Mouse (Mus musculus): ENCODE measurements around the gene Armcx2. TPM values are rescaled to one million over a fixed set of nuclear protein-coding genes. Genes with fewer than 3 reads are reported as not detected.
"Not testable (repeated sequence)": the region's sequence is repeated elsewhere in the genome, so short reads cannot be mapped to it uniquely, and the experiment has no call there.

Gene Armcx2
- polyA plus RNA-seq (2015; fragmentation: Nextera tagmentation; extraction: Ambion mirVana), result 83.0 and 90.8 TPM in 2 replicates

- ATAC-seq, result peak; percentile 90
- WGBS, result 27% methylated on average over 13 of the region's 16 CpGs
Measured at GRCm38 (mm10) chrX:134808755-134809224, at the start of gene Armcx2. Armcx2 (minus strand) TSS chrX:134809221.

GRCm38 (mm10) chrX:134849662-134850061, 40.6 kb upstream of the Armcx2 start:
- no peak for ATAC-seq
- no peak overlapping the region for H3K4me2 ChIP-seq (ENCODE audit: low read length)
- H3K4me3 ChIP-seq (ENCODE audit: low read length), result no peak overlapping the region
- no peaks in the 10 kb centered on the region; the same call in 1 of the 2 replicates for H3K27me3 ChIP-seq (replicated peaks; ENCODE audit: control insufficient read depth, insufficient read depth, low read length)
- 67% methylated on average over 4 of the region's 4 CpGs for WGBS
- no peaks in the 10 kb centered on the region for H3K4me1 ChIP-seq (ENCODE audit: control insufficient read depth, insufficient read depth, low read depth, low read length)
- H3K36me3 ChIP-seq (ENCODE audit: control insufficient read depth, insufficient read depth, low read length), result no peaks in the 10 kb centered on the region
- no peak overlapping the region for H3K9ac ChIP-seq (ENCODE audit: low read depth, low read length)
- no peaks in the 10 kb centered on the region for H3K9me3 ChIP-seq (ENCODE audit: control insufficient read depth, low read length)
- H3K27ac ChIP-seq (ENCODE audit: low read depth, low read length), result no peak overlapping the region

More at GRCm38 (mm10) chrX:134808755-134809224, at the start of gene Armcx2:
- Histone ChIP-seq H3K4me3 (ENCODE audit: low read length) (peak within 1 kb of the TSS; percentile 54), H3K36me3 (ENCODE audit: control insufficient read depth, insufficient read depth, low read length) (no peaks in the 10 kb centered on the region), H3K27me3 (replicated peaks; ENCODE audit: control insufficient read depth, insufficient read depth, low read length) (no peaks in the 10 kb centered on the region), H3K9me3 (ENCODE audit: control insufficient read depth, low read length) (no peaks in the 10 kb centered on the region), H3K27ac (ENCODE audit: low read depth, low read length) (peak within 1 kb of the TSS; percentile 87), H3K4me1 (ENCODE audit: control insufficient read depth, insufficient read depth, low read depth, low read length) (peaks cover 4% of the 10 kb centered on the region; the same call in 1 of the 2 replicates), H3K4me2 (ENCODE audit: low read length) (peak within 1 kb of the TSS; percentile 65), H3K9ac (ENCODE audit: low read depth, low read length) (peak within 1 kb of the TSS; percentile 70)

DNA sequence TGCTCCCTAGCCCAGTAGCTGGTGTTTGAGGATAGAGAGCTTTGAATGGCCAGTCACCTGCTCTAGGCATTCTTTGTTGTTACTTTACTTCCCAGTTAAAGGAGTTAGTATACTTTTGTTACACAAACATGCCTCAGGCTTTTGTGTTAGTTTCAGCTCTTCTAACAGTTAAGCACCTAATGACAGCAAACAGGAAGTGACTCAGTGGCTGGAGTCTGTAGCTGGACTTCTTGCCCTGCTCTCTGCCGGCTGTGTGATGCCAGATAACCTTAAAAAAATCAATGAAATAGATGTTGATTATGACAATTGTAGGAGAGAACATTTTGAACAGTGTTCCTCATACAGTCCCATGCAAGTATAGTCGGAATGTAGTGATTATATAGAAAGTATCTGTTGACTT, 35.4 kb upstream of the Armcx2 start:
- WGBS, result 63% methylated on average over 2 of the region's 2 CpGs
- Histone ChIP-seq H3K4me3 (ENCODE audit: low read length) (no peak overlapping the region), H3K27ac (ENCODE audit: low read depth, low read length) (no peak overlapping the region), H3K27me3 (replicated peaks; ENCODE audit: control insufficient read depth, insufficient read depth, low read length) (no peaks in the 10 kb centered on the region), H3K4me1 (ENCODE audit: control insufficient read depth, insufficient read depth, low read depth, low read length) (no peaks in the 10 kb centered on the region), H3K9ac (ENCODE audit: low read depth, low read length) (no peak overlapping the region), H3K36me3 (ENCODE audit: control insufficient read depth, insufficient read depth, low read length) (no peaks in the 10 kb centered on the region), H3K4me2 (ENCODE audit: low read length) (no peak overlapping the region), H3K9me3 (ENCODE audit: control insufficient read depth, low read length) (no peaks in the 10 kb centered on the region)
- no peak for ATAC-seq

DNA sequence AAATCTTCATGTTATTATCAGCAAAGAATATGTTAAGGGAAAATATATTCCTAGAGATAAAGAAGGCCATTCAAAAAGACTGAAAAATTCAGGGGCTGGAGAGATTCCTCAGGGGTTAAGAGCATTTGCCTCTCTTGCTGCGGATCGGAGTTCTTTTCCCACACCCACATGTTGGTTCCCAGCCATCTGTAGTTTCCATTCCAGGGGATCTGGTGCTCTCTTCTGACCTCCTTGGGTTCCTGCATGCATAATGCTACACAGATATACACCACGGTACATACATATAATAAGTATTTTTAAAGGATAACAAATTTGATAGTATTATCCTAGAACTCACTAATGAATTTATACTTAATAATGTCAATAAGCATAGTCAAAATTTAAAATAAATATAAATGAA, 21.5 kb upstream of the Armcx2 start:
- no peaks in the 10 kb centered on the region for H3K9me3 ChIP-seq (ENCODE audit: control insufficient read depth, low read length)
- no peak for ATAC-seq
- no peak overlapping the region for H3K9ac ChIP-seq (ENCODE audit: low read depth, low read length)
- no peak overlapping the region for H3K4me2 ChIP-seq (ENCODE audit: low read length)
- 58% methylated on average over 3 of the region's 3 CpGs for WGBS
- no peak overlapping the region for H3K4me3 ChIP-seq (ENCODE audit: low read length)
- H3K27me3 ChIP-seq (replicated peaks; ENCODE audit: control insufficient read depth, insufficient read depth, low read length), result no peaks in the 10 kb centered on the region; the same call in 1 of the 2 replicates
- H3K36me3 ChIP-seq (ENCODE audit: control insufficient read depth, insufficient read depth, low read length), result no peaks in the 10 kb centered on the region
- no peaks in the 10 kb centered on the region for H3K4me1 ChIP-seq (ENCODE audit: control insufficient read depth, insufficient read depth, low read depth, low read length)
- no peak overlapping the region for H3K27ac ChIP-seq (ENCODE audit: low read depth, low read length)

- Histone ChIP-seq H3K27ac (ENCODE audit: low read depth, low read length) (peak overlapping the region; percentile 87), H3K9me3 (ENCODE audit: control insufficient read depth, low read length) (no peaks in the 10 kb centered on the region), H3K9ac (ENCODE audit: low read depth, low read length) (peak overlapping the region; percentile 70), H3K27me3 (replicated peaks; ENCODE audit: control insufficient read depth, insufficient read depth, low read length) (no peaks in the 10 kb centered on the region), H3K36me3 (ENCODE audit: control insufficient read depth, insufficient read depth, low read length) (no peaks in the 10 kb centered on the region), H3K4me1 (ENCODE audit: control insufficient read depth, insufficient read depth, low read depth, low read length) (peaks cover 4% of the 10 kb centered on the region; the same call in 1 of the 2 replicates), H3K4me3 (ENCODE audit: low read length) (peak overlapping the region; percentile 54), H3K4me2 (ENCODE audit: low read length) (peak overlapping the region; percentile 65)
- 21% methylated on average over 28 of the region's 28 CpGs for WGBS
- ATAC-seq, result peak; percentile 87
Measured at GRCm38 (mm10) chrX:134807833-134808754, 927 bp downstream of the Armcx2 start.

DNA sequence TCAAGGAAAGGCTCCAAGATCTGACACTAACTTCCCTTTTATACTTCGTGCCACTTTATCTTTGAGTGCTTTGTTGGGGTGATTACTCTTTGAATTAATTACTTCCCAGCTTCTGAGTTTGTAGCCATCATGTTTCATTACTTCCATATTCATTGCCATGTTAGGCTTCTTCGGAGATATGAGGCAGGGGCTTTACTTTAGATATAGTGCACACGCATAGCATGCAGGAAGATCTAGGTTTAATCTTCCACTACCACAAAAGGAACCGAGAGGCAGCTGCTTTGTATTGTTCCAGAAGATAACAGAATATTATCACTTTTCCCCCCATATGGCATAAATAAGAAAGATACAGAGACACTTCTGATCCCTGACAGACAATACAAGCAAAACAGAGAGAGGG, 21.3 kb downstream of the Armcx2 start:
- Histone ChIP-seq H3K36me3 (ENCODE audit: control insufficient read depth, insufficient read depth, low read length) (no peaks in the 10 kb centered on the region), H3K27me3 (replicated peaks; ENCODE audit: control insufficient read depth, insufficient read depth, low read length) (no peaks in the 10 kb centered on the region), H3K4me2 (ENCODE audit: low read length) (no peak overlapping the region), H3K4me1 (ENCODE audit: control insufficient read depth, insufficient read depth, low read depth, low read length) (no peaks in the 10 kb centered on the region), H3K9ac (ENCODE audit: low read depth, low read length) (no peak overlapping the region), H3K9me3 (ENCODE audit: control insufficient read depth, low read length) (no peaks in the 10 kb centered on the region), H3K4me3 (ENCODE audit: low read length) (no peak overlapping the region), H3K27ac (ENCODE audit: low read depth, low read length) (no peak overlapping the region)
- 73% methylated on average over 4 of the region's 4 CpGs for WGBS
- ATAC-seq, result no peak

- ATAC-seq, result not testable (repeated sequence)
Measured at GRCm38 (mm10) chrX:134763428-134764198, 45.4 kb downstream of the Armcx2 start.

DNA sequence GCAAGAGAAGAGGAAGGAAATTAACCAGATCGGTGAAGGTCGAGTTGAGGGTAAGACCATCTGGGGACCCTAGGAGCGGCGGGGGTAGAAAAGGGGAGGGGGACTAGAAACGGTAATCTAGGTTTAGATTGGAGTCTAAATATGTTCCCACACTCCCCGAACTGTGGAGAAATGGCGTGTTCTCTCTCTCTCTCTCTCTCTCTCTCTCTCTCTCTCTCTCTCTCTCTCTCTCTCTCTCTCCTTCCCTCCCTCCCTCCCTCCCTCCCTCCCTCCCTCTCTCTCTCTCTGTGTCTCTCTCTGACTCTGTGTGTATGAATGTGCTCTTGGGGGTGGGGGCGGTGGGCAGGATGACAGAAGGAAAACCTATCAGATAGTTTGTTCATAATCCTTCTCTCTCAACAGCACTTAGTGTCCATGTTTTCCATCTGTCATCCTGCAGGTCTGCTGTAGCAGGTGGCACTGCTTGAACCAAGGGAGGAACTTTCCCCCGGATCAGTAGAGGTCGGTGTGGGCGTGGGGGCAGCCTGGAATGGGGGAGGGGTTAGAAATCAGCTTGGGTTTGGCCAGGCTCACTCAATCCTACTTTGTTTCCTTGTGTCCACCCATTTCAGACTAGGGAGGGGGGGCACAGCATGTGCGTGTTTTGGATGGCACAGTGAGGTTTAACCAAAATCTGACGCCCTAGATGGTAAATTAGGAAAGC, 51.6 kb downstream of the Armcx2 start:
- Histone ChIP-seq H3K9me3 (ENCODE audit: control insufficient read depth, low read length) (no peaks in the 10 kb centered on the region), H3K4me1 (ENCODE audit: control insufficient read depth, insufficient read depth, low read depth, low read length) (no peaks in the 10 kb centered on the region; the same call in 1 of the 2 replicates), H3K27ac (ENCODE audit: low read depth, low read length) (peak overlapping the region; percentile 76), H3K36me3 (ENCODE audit: control insufficient read depth, insufficient read depth, low read length) (no peaks in the 10 kb centered on the region), H3K27me3 (replicated peaks; ENCODE audit: control insufficient read depth, insufficient read depth, low read length) (no peaks in the 10 kb centered on the region), H3K4me3 (ENCODE audit: low read length) (peak overlapping the region; percentile 66), H3K4me2 (ENCODE audit: low read length) (peak overlapping the region; percentile 57), H3K9ac (ENCODE audit: low read depth, low read length) (peak overlapping the region; percentile 73)
- WGBS, result 27% methylated on average over 13 of the region's 13 CpGs
- ATAC-seq, result peak; percentile 63

More at GRCm38 (mm10) chrX:134763428-134764198, 45.4 kb downstream of the Armcx2 start:
- H3K27me3 ChIP-seq (replicated peaks; ENCODE audit: control insufficient read depth, insufficient read depth, low read length); H3K4me2 ChIP-seq (ENCODE audit: low read length); H3K4me3 ChIP-seq (ENCODE audit: low read length); H3K9me3 ChIP-seq (ENCODE audit: control insufficient read depth, low read length); H3K4me1 ChIP-seq (ENCODE audit: control insufficient read depth, insufficient read depth, low read depth, low read length); H3K9ac ChIP-seq (ENCODE audit: low read depth, low read length); H3K36me3 ChIP-seq (ENCODE audit: control insufficient read depth, insufficient read depth, low read length); H3K27ac ChIP-seq (ENCODE audit: low read depth, low read length): not testable (repeated sequence)
- 51% methylated on average over 3 of the region's 4 CpGs for WGBS

Data from hindbrain, embryonic 16.5 days (tissue).